Mouse (Mus musculus) urinary bladder, postnatal 25 days (tissue): ENCODE measurements around the gene Mfsd6l.

Source experiments
- DNase-seq: peaks from one replicate; pipeline ENCODE4 v3.0.0; 2022; ENCODE audit warnings: low spot score

Mfsd6l gene

GRCm38 (mm10) chr11:68602200-68602931 is 46.4 kb downstream of the Mfsd6l start:
- no peak for DNase-seq

- no peak for DNase-seq
Observed at GRCm38 (mm10) chr11:68607046-68607445, 51.1 kb downstream of the Mfsd6l start.
